Mouse (Mus musculus): ENCODE data around the gene Osbpl11. TPM values are rescaled to one million over a fixed set of nuclear protein-coding genes. Genes with fewer than 3 reads are reported as not detected.

Osbpl11 gene
- polyA plus RNA-seq (2012; rRNA removed; ENCODE audit: low replicate concordance) = 23.9 and 37.1 TPM in 2 replicates

GRCm38 (mm10) chr16:33184901-33185260, at the start of gene Osbpl11:
TSS of gene Osbpl11 (plus strand) at chr16:33185071.

DNA sequence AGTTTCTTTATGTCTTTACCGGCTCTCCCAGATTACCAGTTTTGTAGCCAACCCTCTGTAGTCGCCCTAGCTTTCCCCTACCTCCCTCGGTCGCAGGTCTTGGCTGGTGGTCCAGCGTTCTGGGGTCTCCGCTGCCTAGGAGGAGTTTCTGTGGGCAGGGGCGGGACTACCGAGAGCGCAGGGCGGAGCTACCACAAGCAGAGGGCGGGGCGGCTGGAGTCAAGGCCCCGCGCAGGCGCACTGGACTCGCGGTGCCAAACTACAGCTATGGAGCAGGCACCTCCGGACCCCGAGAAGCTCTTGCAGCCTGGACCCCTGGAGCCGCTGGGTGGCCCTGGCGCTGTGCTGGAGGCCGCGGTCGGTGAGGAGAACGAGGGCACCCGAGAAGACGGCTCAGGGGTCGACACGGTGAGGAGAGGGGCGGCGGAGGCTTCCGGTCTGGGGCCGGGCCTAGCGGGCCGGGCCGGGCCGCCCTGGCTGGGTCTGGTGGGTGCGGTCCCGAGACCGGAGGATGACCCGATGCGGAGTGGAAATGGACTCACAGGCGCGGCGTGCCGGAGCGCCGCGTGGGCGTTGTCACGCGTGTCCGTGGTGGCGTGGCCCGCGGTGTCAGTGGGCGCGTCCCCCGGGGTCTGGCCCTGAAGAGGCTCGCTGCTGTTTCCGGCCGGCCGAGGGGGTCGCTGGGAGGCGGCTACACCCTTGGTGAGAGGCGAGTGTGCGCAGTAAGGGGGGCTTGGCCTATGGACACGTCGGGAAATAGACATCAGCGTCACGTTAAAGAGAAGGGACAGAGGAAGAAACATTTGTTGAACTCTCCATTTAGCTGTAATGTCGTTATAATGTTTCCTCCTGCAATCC, 66.6 kb downstream of the Osbpl11 start, which contains the start of gene Snx4:
Gene Snx4 (plus strand): TSS at position 249 of the 858 bp plus-strand sequence.

Other genes starting within 250 kb of the Osbpl11 start
- 0.21 and 0.24 TPM in 2 replicates for gene Iqcg, start 128.9 kb upstream of the Osbpl11 start, polyA plus RNA-seq (2012; rRNA removed; ENCODE audit: low replicate concordance)
- 259 and 500 TPM in 2 replicates for gene Rpl35a, start 128.6 kb upstream of the Osbpl11 start, polyA plus RNA-seq (2012; rRNA removed; ENCODE audit: low replicate concordance)
- gene Lmln, start 122.5 kb upstream of the Osbpl11 start, polyA plus RNA-seq (2012; rRNA removed; ENCODE audit: low replicate concordance) = 1.9 and 3.3 TPM in 2 replicates
- gene Snx4, start 66.4 kb downstream of the Osbpl11 start, polyA plus RNA-seq (2012; rRNA removed; ENCODE audit: low replicate concordance) = 11.0 and 18.1 TPM in 2 replicates
- gene Zfp148, start 195.8 kb downstream of the Osbpl11 start, polyA plus RNA-seq (2012; rRNA removed; ENCODE audit: low replicate concordance) = 12.7 and 19.7 TPM in 2 replicates

Data from subcutaneous adipose tissue, adult 2 months (tissue).